Mouse (Mus musculus) adrenal gland, postnatal 4 days (tissue): ENCODE measurements at regions not wholly inside any gene's neighbourhood (a gene's known extent, or its start where the extent isn't known, plus 50 kb on each side); places are given as distances from the start of the nearest gene placed in this dataset.
"Not testable (repeated sequence)": the region's sequence is repeated elsewhere in the genome, so short reads cannot be mapped to it uniquely, and the experiment has no call there.

ENCODE experiments used
- DNase-seq, 2 experiments: peaks; one replicate each; pipeline ENCODE4 v3.0.0; 2021 to 2022; ENCODE audit warnings: low spot score in 2 of 2, mixed read lengths in 2 of 2

- no peak for DNase-seq
Measured at GRCm38 (mm10) chr17:50395669-50396068, 102.2 kb upstream of the Dazl start.

- DNase-seq: no peak
Measured at GRCm38 (mm10) chr17:50397324-50397723, 103.9 kb upstream of the Dazl start.

- no peak for DNase-seq
Measured at GRCm38 (mm10) chr17:50407249-50407990, 101.8 kb upstream of the Plcl2 start.

GRCm38 (mm10) chr17:50408581-50408980, 100.6 kb upstream of the Plcl2 start:
- no peak for DNase-seq

- DNase-seq: no peak
Measured at GRCm38 (mm10) chr17:50409271-50409670, 99.9 kb upstream of the Plcl2 start.

GRCm38 (mm10) chr17:50409895-50410294, 99.3 kb upstream of the Plcl2 start:
- no peak for DNase-seq

- no peak for DNase-seq
Measured at GRCm38 (mm10) chr17:50410296-50410695, 98.9 kb upstream of the Plcl2 start.

- no peak for DNase-seq
Measured at GRCm38 (mm10) chr17:50412446-50412845, 96.8 kb upstream of the Plcl2 start.

DNA sequence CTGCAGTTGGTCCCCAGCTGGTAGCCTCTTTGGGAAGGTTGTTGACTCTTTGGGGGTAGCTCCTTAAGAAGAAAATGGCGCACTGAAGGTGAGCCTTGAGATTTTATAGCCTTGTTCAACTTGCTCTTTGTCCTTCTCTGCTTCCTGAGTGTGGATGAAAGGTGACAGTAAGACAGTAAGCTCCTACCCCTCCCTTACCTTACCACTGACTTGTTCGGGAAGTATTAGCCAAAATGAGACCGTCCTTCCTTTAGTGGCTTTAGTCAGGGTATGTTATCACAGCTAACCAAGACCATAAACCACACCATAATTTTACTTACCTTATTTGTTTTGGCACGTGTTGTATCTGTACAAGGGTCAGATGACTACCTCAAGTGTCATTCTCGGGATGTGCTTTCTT, 95.3 kb upstream of the Plcl2 start:
- no peak for DNase-seq

GRCm38 (mm10) chr17:50415331-50416005, 93.7 kb upstream of the Plcl2 start:
- DNase-seq: no peak

GRCm38 (mm10) chr17:50416119-50416518, 93.1 kb upstream of the Plcl2 start:
- no peak for DNase-seq

DNA sequence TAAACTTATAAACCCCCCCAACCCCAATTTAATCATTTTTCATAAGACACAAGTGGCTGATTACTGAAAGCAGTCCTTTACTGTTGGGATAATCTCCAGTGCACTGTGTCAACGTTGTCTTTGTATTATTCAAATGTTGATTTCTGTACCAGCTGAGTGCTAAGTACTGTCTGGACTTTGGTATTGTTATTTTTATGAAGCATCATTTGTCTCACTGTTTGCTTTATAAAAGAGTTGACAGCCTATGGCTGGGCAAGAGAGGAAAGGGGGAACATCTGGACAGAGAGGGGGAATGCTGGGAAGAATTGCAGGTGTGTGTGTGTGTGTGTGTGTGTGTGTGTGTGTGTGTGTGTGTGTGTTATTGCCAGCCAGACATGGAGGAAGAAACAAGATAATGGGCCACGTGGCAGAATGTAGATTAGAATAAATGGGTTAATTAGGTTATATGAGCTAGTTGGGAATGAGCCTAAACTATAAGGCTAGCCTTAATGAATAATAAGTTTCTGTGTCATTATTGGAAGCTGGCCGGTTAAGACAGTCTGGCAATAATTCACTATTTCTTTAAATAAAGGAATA, 92.6 kb upstream of the Plcl2 start:
- no peak for DNase-seq

- DNase-seq: no peak
Measured at GRCm38 (mm10) chr17:50418863-50419383, 90.3 kb upstream of the Plcl2 start.

DNA sequence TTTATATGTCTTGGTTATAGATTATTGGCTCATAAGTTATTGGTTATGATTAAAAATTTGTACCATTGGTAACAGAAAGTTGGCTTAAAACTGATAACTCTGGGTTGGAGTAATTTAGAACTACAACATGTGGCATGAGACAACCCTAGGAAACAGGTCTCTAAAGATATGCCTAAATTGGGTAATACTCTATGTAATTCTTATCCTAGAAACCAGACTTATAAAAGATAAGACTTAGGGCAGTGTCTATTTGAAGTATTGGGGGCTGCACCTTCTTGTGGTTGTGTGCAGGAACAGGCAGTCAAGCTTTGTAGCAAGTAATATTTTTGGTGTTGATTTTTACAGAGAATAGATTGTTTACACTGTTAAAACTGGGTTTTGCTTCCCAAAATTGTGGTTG, 89.7 kb upstream of the Plcl2 start:
- not testable (repeated sequence) for DNase-seq

GRCm38 (mm10) chr17:50419966-50420365, 89.2 kb upstream of the Plcl2 start:
- DNase-seq: no peak

- no peak for DNase-seq
Measured at GRCm38 (mm10) chr17:50420690-50421089, 88.5 kb upstream of the Plcl2 start.

DNA sequence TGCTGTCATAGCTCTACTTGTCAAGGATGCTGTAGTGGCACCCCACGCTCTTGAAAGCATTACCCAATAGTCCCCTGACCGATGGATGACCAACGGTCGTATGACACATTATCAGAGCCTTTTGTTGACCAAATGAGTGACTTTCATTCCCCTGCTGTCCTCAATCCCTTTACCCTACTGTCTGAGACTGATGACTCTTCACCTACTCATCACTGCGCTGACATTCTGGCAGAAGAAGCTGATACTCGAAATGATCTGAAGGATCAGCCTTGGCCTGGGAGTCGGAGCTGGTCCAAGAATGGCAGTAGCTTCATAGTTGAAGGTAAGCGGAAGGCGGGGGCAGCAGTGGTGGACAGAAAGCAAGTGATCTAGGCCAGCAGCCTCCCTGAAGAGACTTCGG, 87.7 kb upstream of the Plcl2 start:
- no peak for DNase-seq

- DNase-seq: no peak
Measured at GRCm38 (mm10) chr17:50425110-50425509, 84.1 kb upstream of the Plcl2 start.

DNA sequence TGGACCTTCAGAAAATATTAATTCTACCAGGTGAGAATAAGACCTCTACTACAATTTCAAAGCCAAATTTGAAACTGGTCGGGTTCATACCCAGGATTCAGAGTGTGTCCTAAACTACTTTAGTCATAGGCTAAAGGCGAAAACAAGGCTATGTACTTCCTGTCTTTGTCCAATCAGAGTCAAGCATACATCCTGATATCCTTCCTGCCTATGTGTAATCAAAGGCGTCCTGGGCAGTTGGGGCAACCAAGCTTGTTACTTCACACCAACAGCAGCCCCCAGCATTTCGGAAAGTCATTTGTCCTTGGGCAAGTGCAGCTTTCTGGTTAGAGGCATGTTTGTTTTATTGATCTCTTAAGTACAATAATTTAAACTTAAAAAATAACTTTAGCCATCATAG, 83.7 kb upstream of the Plcl2 start:
- DNase-seq: no peak

GRCm38 (mm10) chr17:50426146-50426545, 83.1 kb upstream of the Plcl2 start:
- DNase-seq: no peak

DNA sequence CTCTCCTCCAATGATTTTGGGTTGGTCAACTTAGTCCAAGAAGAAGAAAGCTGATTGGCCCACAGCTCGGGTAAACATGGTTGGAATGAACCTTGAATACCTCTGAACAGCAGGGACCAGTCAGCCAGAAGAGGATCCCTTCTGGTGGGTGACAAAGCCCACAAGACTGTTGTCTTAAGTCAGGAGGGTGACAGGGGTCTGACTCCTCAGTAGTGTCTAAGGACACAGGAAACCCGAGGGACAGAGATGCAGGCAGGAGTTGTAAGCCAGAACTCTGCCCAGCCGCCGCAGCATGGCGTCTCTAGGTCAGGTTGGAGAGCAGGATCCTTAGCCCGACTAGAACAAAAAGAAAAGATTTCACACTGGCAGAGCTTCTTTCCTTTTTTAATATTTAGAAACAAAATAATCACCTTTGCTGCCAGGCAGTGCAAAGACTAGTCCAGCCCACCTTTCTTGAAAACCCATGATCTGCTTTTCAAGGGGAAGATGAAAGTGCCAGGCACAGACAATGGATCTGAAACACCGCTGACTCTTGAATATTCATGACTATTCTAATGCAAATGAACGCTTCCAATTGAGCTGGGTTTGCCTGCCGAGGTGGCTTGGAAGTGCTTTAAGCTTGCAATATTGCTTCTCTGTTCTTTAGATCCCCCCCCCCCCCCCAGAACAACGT, 81.7 kb upstream of the Plcl2 start:
- no peak for DNase-seq
